Mouse (Mus musculus): ENCODE data around the gene Flvcr2. TPM values are rescaled to one million over a fixed set of nuclear protein-coding genes. Genes with fewer than 3 reads are reported as not detected.

Gene Flvcr2
- total and polyA plus RNA-seq, 3 experiments, result 0.04 to 0.17 TPM; not detected in 1

DNA sequence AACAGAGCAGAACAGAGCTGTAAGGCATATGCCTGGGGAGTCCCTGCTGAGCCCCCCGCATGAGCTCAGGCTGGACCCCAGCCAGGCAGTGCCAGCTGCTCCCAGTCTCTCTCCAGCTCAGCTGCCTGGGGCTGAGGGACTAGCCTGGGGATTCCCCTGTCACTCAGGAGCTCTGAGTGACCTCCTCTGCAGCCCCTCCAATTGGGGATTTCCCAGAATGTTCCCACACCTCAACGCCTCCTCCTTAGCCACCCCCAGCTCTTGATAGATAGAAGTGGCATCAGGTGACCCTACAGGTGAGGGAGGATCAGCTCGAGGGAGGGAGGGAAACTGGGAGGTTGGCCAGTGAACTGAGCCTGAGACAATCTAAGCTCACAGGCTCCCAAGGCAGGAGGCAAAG is 42.8 kb upstream of the Flvcr2 start:
- dilution Hi-C loops (cut with MboI; ENCODE audit: extremely low pct_ligation_motif_present, extremely low pct_unique_long_range_greater_than_20kb, low sequenced_read_pairs) (no loop called here), in situ Hi-C loops (cut with MboI; ENCODE audit: low pct_ligation_motif_present, low pct_unique_long_range_greater_than_20kb, low sequenced_read_pairs) (no loop called here)
- H3K27me3 ChIP-seq (replicated peaks), result no peaks in the 10 kb centered on the region
- H3K4me3 ChIP-seq (replicated peaks in 1 of 3; ENCODE audit: low read depth in 2 of 3, low read length in 2 of 3, poor library complexity in 1 of 3), result no peak overlapping the region
- peaks cover 23 to 57% of the 10 kb centered on the region in 2 experiments for H3K36me3 ChIP-seq (replicated peaks in 1 of 2; ENCODE audit: control insufficient read depth in 1 of 2, insufficient read depth in 1 of 2, low read length in 1 of 2)
- H3K27ac ChIP-seq (ENCODE audit: insufficient read depth, low read depth), result peak overlapping the region; percentile 99
- TF ChIP-seq CHD2 (IDR thresholded peaks at IDR 0.05; ENCODE audit: low read length) (peak; percentile 38; the same call in 1 of the 2 replicates), MAZ (IDR thresholded peaks at IDR 0.05; ENCODE audit: low read depth, low read length) (peak; percentile 96), SIN3A (IDR thresholded peaks at IDR 0.05; ENCODE audit: low read length) (peak; percentile 80), RCOR1 (conservative IDR thresholded peaks at IDR 0.05; ENCODE audit: low read depth, low read length) (peak; percentile 83), ZNF384 (IDR thresholded peaks at IDR 0.05; ENCODE audit: low read depth, low read length) (no peak), ELF1 (IDR thresholded peaks at IDR 0.05; ENCODE audit: low read depth, low read length) (peak; percentile 10; the same call in 1 of the 2 replicates), MEF2A (IDR thresholded peaks at IDR 0.05; ENCODE audit: borderline replicate concordance, low read depth, low read length) (peak; percentile 68; the same call in 1 of the 2 replicates), RAD21 (IDR thresholded peaks at IDR 0.05; ENCODE audit: low read depth, low read length) (no peak), POLR2A (IDR thresholded peaks at IDR 0.05; ENCODE audit: low read depth, low read length) (peak; percentile 15; the same call in 1 of the 2 replicates), TCF12 (IDR thresholded peaks at IDR 0.05; ENCODE audit: low read depth, low read length) (peak; percentile 93), MXI1 (IDR thresholded peaks at IDR 0.05; ENCODE audit: low read depth, low read length) (peak; percentile 61; the same call in 1 of the 2 replicates), USF2 (conservative IDR thresholded peaks at IDR 0.05; ENCODE audit: low read depth, low read length) (0 out of 2 replicates have a peak, but pooled peaks have one; percentile 6), MAX (IDR thresholded peaks at IDR 0.05; ENCODE audit: low read length) (peak; percentile 45; the same call in 1 of the 2 replicates), ETS1 (conservative IDR thresholded peaks at IDR 0.05; ENCODE audit: low read depth, low read length) (peak; percentile 92), EP300 (IDR thresholded peaks at IDR 0.05; ENCODE audit: low read length) (peak; percentile 86), SMC3 (IDR thresholded peaks at IDR 0.05; ENCODE audit: low read depth, low read length) (no peak), USF1 (IDR thresholded peaks at IDR 0.05; ENCODE audit: low read depth, low read length) (peak; percentile 66), IRF4 (IDR thresholded peaks at IDR 0.05; ENCODE audit: low read depth, low read length) (peak; percentile 79; the same call in 1 of the 2 replicates), POLR2AphosphoS2 (IDR thresholded peaks at IDR 0.05; ENCODE audit: low read depth, low read length) (no peak), BHLHE40 (IDR thresholded peaks at IDR 0.05; ENCODE audit: low read depth, low read length) (peak; percentile 88)
- no peak overlapping the region for H3K9ac ChIP-seq (ENCODE audit: insufficient read depth, low read depth)
- no peaks in the 10 kb centered on the region for H3K9me3 ChIP-seq (replicated peaks; ENCODE audit: low read length)
- peak; percentile 70 for DNase-seq (ENCODE audit: extremely low read depth)
- H3K4me1 ChIP-seq (ENCODE audit: control insufficient read depth in 1 of 2, insufficient read depth in 2 of 2), result peaks cover 39 to 89% of the 10 kb centered on the region in 2 experiments
- peak overlapping the region; percentile 34 for H3K4me2 ChIP-seq (ENCODE audit: insufficient read depth, low read depth, poor library complexity, severe bottlenecking)
- peaks cover 3% of the 10 kb centered on the region; the same call in 1 of the 2 replicates for H3K79me2 ChIP-seq (replicated peaks; ENCODE audit: control insufficient read depth, extremely low read depth, insufficient read depth, poor library complexity, severe bottlenecking)

GRCm38 (mm10) chr12:85704566-85704965 is 41.8 kb upstream of the Flvcr2 start:
- peaks cover 28 to 59% of the 10 kb centered on the region in 2 experiments for H3K36me3 ChIP-seq (replicated peaks in 1 of 2; ENCODE audit: control insufficient read depth in 1 of 2, insufficient read depth in 1 of 2, low read length in 1 of 2)
- H3K79me2 ChIP-seq (replicated peaks; ENCODE audit: control insufficient read depth, extremely low read depth, insufficient read depth, poor library complexity, severe bottlenecking), result peaks cover 1% of the 10 kb centered on the region; the same call in 1 of the 2 replicates
- peak overlapping the region in 1 of 3 experiments; percentile 41 for H3K4me3 ChIP-seq (replicated peaks in 1 of 3; ENCODE audit: low read depth in 2 of 3, low read length in 2 of 3, poor library complexity in 1 of 3)
- dilution Hi-C loops (cut with MboI; ENCODE audit: extremely low pct_ligation_motif_present, extremely low pct_unique_long_range_greater_than_20kb, low sequenced_read_pairs) (no loop called here), in situ Hi-C loops (cut with MboI; ENCODE audit: low pct_ligation_motif_present, low pct_unique_long_range_greater_than_20kb, low sequenced_read_pairs) (no loop called here)
- H3K4me1 ChIP-seq (ENCODE audit: control insufficient read depth in 1 of 2, insufficient read depth in 2 of 2), result peaks cover 47 to 96% of the 10 kb centered on the region in 2 experiments
- no peaks in the 10 kb centered on the region for H3K27me3 ChIP-seq (replicated peaks)
- TF ChIP-seq MAFK (IDR thresholded peaks at IDR 0.05; ENCODE audit: insufficient replicate concordance, low read length) (no peak), BHLHE40 (IDR thresholded peaks at IDR 0.05; ENCODE audit: low read depth, low read length) (peak; percentile 34; the same call in 1 of the 2 replicates)
- peak overlapping the region; percentile 45 for H3K4me2 ChIP-seq (ENCODE audit: insufficient read depth, low read depth, poor library complexity, severe bottlenecking)
- peak overlapping the region; percentile 99 for H3K27ac ChIP-seq (ENCODE audit: insufficient read depth, low read depth)
- DNase-seq (ENCODE audit: extremely low read depth), result peak; percentile 71
- H3K9ac ChIP-seq (ENCODE audit: insufficient read depth, low read depth), result peak overlapping the region; percentile 57
- H3K9me3 ChIP-seq (replicated peaks; ENCODE audit: low read length), result no peaks in the 10 kb centered on the region
